Mouse (Mus musculus) neural tube, embryonic 15.5 days (tissue): ENCODE data around the gene Tango2. TPM values are rescaled to one million over a fixed set of nuclear protein-coding genes. Genes with fewer than 3 reads are reported as not detected.

ENCODE experiments used
- ATAC-seq: fragments of 200-750 bp; cut with Nextera tagmentation; 2 replicates; pipeline ENCODE4 v1.8.0; 2017; ENCODE audit warnings: mild to moderate bottlenecking, moderate TSS enrichment, moderate library complexity; ENCODE audit not compliant: low FRiP score
- H3K27ac ChIP-seq: fragments of 300-500 bp; sonication (generic); replicated peaks from 2 replicates; pipeline ENCODE4 v1.5.1; 2015; ENCODE audit warnings: mild to moderate bottlenecking, inconsistent platforms
- H3K27me3 ChIP-seq: fragments of 300-500 bp; sonication (generic); replicated peaks from 2 replicates; pipeline ENCODE4 v1.6.1; 2015; ENCODE audit warnings: inconsistent platforms
- H3K36me3 ChIP-seq: fragments of 300-500 bp; sonication (generic); 2 replicates; pipeline ENCODE4 v1.6.1; 2015; ENCODE audit warnings: inconsistent platforms
- H3K4me1 ChIP-seq: fragments of 300-500 bp; sonication (generic); 2 replicates; pipeline ENCODE4 v1.6.1; 2015; ENCODE audit warnings: inconsistent platforms
- H3K4me2 ChIP-seq: fragments of 300-500 bp; sonication (generic); 2 replicates; pipeline ENCODE4 v1.6.1; 2015; ENCODE audit warnings: inconsistent platforms, mild to moderate bottlenecking, moderate library complexity
- H3K4me3 ChIP-seq: fragments of 300-500 bp; sonication (generic); replicated peaks from 2 replicates; pipeline ENCODE4 v1.5.1; 2015; ENCODE audit warnings: mild to moderate bottlenecking, inconsistent platforms
- H3K9ac ChIP-seq: fragments of 300-500 bp; sonication (generic); replicated peaks from 2 replicates; pipeline ENCODE4 v1.6.1; 2015; ENCODE audit warnings: mild to moderate bottlenecking, inconsistent platforms
- H3K9me3 ChIP-seq: fragments of 300-500 bp; sonication (generic); replicated peaks from 2 replicates; pipeline ENCODE4 v1.6.1; 2016; ENCODE audit warnings: inconsistent platforms
- WGBS: fragments of 180-500 bp; shearing (Covaris S2); methylation state at CpG from one replicate; pipeline ENCODE4 v1.1.7; 2015; ENCODE audit warnings: mixed read lengths; 5-methylcytosine and 5-hydroxymethylcytosine counted together
- polyA plus RNA-seq: library from polyadenylated mRNA; unstranded; fragments of >200 nt; fragmentation: Nextera tagmentation; extraction: Ambion mirVana; gene quantifications from 2 replicates; pipeline ENCODE4 v1.2.1, GENCODE M21; 2015

The Tango2 gene
- polyA plus RNA-seq, 1 experiment from 2014 or later: 115 TPM

DNA sequence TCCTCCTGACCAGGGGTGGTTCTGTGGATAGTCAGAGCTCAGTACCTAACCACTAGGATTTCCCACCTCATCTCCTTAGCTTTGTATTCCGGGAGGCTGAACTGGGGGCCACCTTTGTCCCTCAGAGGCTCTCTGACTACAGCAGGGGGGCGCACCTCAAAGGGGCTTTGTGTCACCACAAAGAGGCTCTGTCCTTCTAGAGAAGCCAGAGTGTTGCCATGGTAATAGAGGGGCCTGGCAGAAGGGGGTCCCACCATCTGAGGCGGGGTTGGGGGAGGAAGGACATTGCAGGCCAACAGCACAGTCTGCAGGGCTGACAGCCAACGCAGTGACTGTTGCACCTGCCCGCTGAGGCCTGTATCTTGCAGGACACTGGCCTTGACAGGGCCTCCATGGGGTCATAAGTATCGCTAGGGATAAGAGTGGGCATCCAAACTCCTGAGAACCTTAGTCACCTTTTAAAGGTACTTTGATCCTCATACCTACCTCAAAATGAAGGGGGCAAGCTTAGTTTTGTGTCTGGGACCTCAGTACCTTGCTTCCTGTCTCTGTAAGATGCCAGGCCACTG lies 32.7 kb upstream of the Tango2 start:
- peaks cover 58% of the 10 kb centered on the region for H3K4me1 ChIP-seq
- ATAC-seq: peak; percentile 67
- no peak overlapping the region for H3K4me3 ChIP-seq
- no peaks in the 10 kb centered on the region for H3K27me3 ChIP-seq
- 16% methylated on average over 6 of the region's 6 CpGs for WGBS
- H3K9me3 ChIP-seq: no peaks in the 10 kb centered on the region
- H3K36me3 ChIP-seq: no peaks in the 10 kb centered on the region
- H3K9ac ChIP-seq: no peak overlapping the region
- H3K27ac ChIP-seq: peak overlapping the region; percentile 76
- no peak overlapping the region for H3K4me2 ChIP-seq

DNA sequence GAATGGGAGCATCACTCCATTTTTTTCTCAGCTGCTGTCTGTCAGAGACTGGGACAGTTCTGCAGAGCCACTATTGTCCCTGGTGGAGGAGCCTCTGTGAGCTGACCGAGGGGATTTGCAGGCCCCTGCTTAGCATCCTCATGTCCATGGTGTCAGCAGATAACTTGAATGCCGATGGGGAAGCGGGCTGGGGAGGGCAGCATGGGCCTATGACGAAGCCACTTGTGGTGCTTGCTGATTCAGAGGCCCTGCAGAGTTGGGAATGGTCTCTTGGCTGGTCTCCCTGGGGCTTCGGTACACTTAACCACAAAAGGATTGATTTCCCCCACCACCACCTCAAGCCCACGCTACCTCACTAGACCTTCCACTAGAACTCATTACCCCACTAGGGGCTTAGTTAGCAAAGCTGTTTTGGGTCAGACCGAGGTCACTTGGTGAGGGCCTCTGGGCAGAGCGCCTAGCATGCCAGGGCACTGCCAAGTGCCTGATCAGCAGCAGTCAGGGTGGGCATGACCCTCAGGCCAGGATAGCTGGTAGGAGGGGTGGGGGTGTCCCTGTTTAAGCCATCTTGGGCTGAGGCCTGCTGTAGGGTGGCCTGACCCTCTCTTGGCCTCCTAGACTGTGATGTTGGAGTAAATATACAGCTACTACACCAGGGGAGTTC lies 31.6 kb upstream of the Tango2 start:
- 55% methylated on average over 8 of the region's 8 CpGs for WGBS
- peaks cover 57% of the 10 kb centered on the region for H3K4me1 ChIP-seq
- H3K27me3 ChIP-seq: no peaks in the 10 kb centered on the region
- H3K9ac ChIP-seq: no peak overlapping the region
- no peaks in the 10 kb centered on the region for H3K36me3 ChIP-seq
- H3K4me3 ChIP-seq: no peak overlapping the region
- H3K9me3 ChIP-seq: no peaks in the 10 kb centered on the region
- H3K27ac ChIP-seq: peak overlapping the region; percentile 76
- peak; percentile 29; the same call in 1 of the 2 replicates for ATAC-seq
- no peak overlapping the region for H3K4me2 ChIP-seq

DNA sequence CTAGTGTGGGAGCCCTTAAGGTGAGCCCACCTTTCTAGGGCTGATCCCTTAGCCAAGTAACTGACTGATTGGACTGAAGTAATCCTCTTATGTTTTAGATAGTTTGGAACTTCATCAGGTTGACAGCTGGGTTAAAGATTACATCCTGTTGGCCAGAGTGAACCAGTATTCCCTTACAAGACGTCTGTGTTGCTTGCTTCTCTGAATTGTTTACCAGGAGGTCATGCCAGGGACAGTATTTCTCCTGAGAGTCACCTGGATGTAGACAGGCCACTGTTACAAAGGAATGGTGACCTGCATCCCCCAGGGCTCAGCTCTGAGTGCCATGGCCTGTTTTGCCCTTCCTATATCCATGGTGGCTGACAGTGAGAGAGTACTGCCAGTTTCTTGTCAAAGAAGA lies 30.6 kb upstream of the Tango2 start:
- Histone ChIP-seq H3K27ac (no peak overlapping the region), H3K9ac (no peak overlapping the region), H3K4me3 (no peak overlapping the region), H3K27me3 (no peaks in the 10 kb centered on the region), H3K4me2 (no peak overlapping the region), H3K9me3 (no peaks in the 10 kb centered on the region), H3K4me1 (peaks cover 48% of the 10 kb centered on the region), H3K36me3 (no peaks in the 10 kb centered on the region)
- WGBS: 41% methylated on average over 1 of the region's 1 CpGs
- ATAC-seq: no peak

DNA sequence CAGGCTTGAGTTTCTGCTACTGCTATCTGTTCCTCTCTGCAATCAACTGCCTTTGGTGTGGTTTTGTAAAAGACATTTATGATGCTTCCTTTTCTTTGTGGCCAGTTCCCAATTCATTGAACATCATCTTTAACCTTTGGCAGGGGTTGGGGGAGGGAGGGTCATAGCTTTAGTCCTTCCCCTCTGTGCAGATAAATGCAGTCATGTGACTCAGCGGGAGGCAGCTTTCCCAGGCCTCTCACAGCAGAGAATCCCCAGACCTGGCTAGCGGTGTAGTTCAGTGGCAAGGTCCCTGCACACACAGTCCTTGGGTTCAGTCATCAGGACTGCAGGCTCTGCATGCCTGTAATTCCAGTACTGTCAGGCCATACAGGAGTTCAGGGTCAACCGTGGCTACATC lies 29.3 kb upstream of the Tango2 start:
- WGBS: 10% methylated on average over 3 of the region's 3 CpGs
- no peak for ATAC-seq
- H3K4me1 ChIP-seq: peaks cover 37% of the 10 kb centered on the region
- no peaks in the 10 kb centered on the region for H3K9me3 ChIP-seq
- H3K9ac ChIP-seq: no peak overlapping the region
- H3K36me3 ChIP-seq: no peaks in the 10 kb centered on the region
- no peak overlapping the region for H3K4me2 ChIP-seq
- no peak overlapping the region for H3K27ac ChIP-seq
- no peaks in the 10 kb centered on the region for H3K27me3 ChIP-seq
- no peak overlapping the region for H3K4me3 ChIP-seq

DNA sequence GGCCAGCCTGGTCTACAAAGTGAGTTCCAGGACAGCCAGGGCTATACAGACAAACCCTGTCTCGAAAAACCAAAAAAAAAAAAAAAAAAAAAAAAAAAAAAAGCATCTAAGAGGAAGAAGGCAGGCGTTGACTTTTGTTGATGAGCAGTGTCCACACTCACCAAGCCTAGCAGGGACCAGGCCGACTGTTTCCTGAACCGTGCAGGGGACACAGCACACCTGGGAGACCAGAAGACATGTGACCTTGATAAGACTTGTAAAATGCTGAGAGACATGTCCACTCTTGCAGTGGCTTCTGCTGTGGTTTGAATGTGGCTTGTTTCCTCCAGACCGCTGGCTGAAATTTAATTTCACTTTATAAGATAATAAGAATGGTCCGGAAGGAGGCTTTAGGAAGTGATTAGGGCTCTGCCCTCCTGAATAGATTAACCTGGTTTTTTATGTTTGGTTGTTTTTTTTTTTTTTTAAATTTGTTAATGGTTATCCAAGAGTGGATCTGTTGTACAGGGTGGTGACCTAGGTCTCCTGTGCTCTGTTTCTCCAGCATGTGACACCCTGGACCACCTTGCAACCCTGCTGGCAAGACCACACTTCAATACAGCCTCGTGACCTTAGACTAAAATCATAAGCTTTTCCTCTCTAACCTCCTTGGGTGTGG lies 28.5 kb upstream of the Tango2 start:
- no peak overlapping the region for H3K4me3 ChIP-seq
- ATAC-seq: no peak
- no peaks in the 10 kb centered on the region for H3K36me3 ChIP-seq
- peaks cover 29% of the 10 kb centered on the region for H3K4me1 ChIP-seq
- no peaks in the 10 kb centered on the region for H3K9me3 ChIP-seq
- no peak overlapping the region for H3K9ac ChIP-seq
- H3K4me2 ChIP-seq: no peak overlapping the region
- H3K27ac ChIP-seq: no peak overlapping the region
- no peaks in the 10 kb centered on the region for H3K27me3 ChIP-seq
- WGBS: 85% methylated on average over 7 of the region's 7 CpGs

DNA sequence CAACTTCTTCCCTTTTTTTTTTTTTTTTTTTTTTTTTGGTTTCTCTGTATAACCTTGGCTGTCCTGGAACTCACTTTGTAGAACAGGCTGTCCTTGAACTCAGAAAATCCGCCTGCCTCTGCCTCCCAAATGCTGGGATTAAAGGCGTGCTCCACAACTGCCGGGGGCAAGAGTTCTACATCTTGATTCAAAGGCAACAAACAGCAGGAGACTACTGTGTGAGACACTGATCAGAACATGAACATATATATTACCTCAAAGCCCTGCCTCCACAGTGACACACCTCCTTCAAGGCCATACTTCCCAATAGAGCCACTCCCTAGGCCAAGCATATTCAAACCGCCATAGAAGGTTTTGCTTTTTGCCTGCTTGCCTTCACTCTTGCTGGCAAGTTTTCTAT lies 25.7 kb upstream of the Tango2 start:
- ATAC-seq: no peak
- H3K9ac ChIP-seq: no peak overlapping the region
- H3K4me3 ChIP-seq: no peak overlapping the region
- H3K27ac ChIP-seq: no peak overlapping the region
- no peaks in the 10 kb centered on the region; the same call in 1 of the 2 replicates for H3K36me3 ChIP-seq
- peaks cover 5% of the 10 kb centered on the region; the same call in 1 of the 2 replicates for H3K4me1 ChIP-seq
- no peaks in the 10 kb centered on the region for H3K27me3 ChIP-seq
- H3K4me2 ChIP-seq: no peak overlapping the region
- no peaks in the 10 kb centered on the region for H3K9me3 ChIP-seq
- WGBS: 96% methylated on average over 4 of the region's 4 CpGs

DNA sequence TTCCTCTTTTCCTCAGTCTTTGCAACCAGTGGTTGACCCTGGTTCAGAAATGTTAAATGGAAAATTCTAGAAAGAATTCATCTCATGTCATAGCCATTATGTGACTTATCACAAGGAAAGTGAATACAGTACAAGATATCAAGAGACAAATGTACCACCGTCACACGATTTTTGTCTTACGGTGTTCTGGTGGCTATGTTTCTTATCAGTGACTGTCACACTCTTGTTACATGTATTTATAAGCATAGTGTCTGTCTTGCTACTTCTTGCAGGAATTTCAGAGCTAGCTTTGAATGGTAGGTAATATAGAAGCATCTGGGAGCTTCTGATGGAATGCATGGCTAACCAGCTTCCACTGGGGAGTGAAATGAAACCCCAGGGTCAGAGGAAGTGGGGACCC lies 22.3 kb upstream of the Tango2 start:
- H3K27me3 ChIP-seq: no peaks in the 10 kb centered on the region
- no peak for ATAC-seq
- no peak overlapping the region for H3K27ac ChIP-seq
- WGBS: 95% methylated on average over 3 of the region's 3 CpGs
- no peaks in the 10 kb centered on the region for H3K9me3 ChIP-seq
- H3K4me3 ChIP-seq: no peak overlapping the region
- no peaks in the 10 kb centered on the region for H3K4me1 ChIP-seq
- H3K4me2 ChIP-seq: no peak overlapping the region
- H3K9ac ChIP-seq: no peak overlapping the region
- peaks cover 4% of the 10 kb centered on the region; the same call in 1 of the 2 replicates for H3K36me3 ChIP-seq

DNA sequence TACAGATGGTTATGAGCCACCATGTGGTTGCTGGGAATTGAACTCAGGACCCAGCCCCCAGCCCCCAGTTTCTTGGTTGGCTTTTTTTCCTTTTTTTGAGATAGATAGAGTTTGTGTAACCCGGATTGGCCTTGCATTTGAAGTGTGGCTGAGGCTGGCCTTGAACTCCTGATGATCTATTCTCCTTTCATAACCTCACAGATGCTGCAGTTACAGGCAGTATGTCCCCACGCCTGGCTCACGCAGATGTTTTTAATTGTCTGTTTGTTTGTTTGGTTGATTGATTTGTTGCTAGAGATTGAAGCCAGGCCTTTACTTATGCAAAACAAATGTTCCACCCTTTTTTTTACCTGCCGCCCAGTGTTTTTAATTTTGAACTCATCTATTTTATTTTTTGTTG lies 18.9 kb upstream of the Tango2 start:
- H3K27ac ChIP-seq: no peak overlapping the region
- no peak overlapping the region for H3K4me3 ChIP-seq
- H3K9me3 ChIP-seq: no peaks in the 10 kb centered on the region
- H3K4me2 ChIP-seq: no peak overlapping the region
- H3K36me3 ChIP-seq: peaks cover 8% of the 10 kb centered on the region; the same call in 1 of the 2 replicates
- H3K27me3 ChIP-seq: no peaks in the 10 kb centered on the region
- no peak overlapping the region for H3K9ac ChIP-seq
- no peak for ATAC-seq
- 87% methylated on average over 4 of the region's 4 CpGs for WGBS
- H3K4me1 ChIP-seq: no peaks in the 10 kb centered on the region

DNA sequence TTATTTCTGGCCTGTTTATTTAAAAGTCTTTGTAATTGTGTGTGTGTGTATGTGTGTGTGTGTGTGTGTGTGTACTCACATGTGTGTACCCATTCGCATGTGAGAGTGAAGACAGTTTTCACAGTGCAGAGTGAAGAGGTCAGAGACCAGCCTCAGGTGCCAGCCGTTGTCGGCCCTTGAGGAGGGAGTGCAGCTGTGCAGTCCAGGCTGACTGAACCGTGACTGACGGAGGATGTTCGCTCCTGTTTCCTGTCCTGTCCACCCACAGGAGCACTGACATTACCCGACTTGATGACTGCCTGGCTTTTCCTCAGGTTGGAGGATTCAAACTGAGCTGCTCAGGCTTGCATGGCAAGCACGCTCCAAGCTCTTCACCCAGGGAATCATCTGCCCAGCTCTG lies 15.0 kb upstream of the Tango2 start:
- 84% methylated on average over 8 of the region's 8 CpGs for WGBS

DNA sequence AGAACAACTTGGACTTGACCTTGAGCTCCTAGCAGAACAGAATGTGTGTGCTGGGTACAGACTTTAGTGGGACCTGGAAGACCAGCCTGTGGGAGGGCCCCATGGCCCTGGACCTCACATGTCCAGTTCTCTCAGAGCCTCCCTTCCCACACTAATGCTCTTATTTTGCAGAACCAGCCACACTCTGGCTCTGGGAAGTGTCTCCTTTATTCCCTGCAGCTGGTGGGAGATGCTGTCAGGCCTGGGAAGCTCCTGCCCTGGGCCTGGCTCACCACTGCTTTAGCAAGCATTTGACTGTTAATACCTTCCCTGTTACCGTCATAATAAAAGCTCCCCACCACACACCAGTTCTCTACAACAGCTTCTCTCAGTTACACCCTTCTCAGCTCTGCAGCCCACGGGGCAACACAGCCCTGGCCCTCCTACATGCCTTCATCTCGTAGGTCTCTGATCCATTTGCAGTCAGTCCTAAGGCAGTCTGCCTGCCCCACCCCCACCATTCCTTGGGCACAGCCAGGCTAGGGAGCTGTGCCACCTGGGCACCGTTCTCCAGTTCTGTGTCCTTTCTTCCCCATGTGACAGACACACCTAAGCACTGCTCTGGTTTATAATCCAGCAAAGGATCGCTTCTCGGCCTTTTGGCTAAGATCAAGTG lies 12.4 kb upstream of the Tango2 start:
- Histone ChIP-seq H3K4me2 (no peak overlapping the region), H3K9ac (no peak overlapping the region), H3K27me3 (no peaks in the 10 kb centered on the region), H3K4me3 (no peak overlapping the region), H3K36me3 (peaks cover 5% of the 10 kb centered on the region; the same call in 1 of the 2 replicates), H3K4me1 (no peaks in the 10 kb centered on the region), H3K9me3 (no peaks in the 10 kb centered on the region), H3K27ac (no peak overlapping the region)
- no peak for ATAC-seq
- 67% methylated on average over 6 of the region's 6 CpGs for WGBS

More for the DNA sequence above, 15.0 kb upstream of the Tango2 start:
- Histone ChIP-seq H3K27me3 (no peaks in the 10 kb centered on the region), H3K4me1 (no peaks in the 10 kb centered on the region), H3K4me3 (no peak overlapping the region), H3K27ac (no peak overlapping the region), H3K9me3 (no peaks in the 10 kb centered on the region), H3K36me3 (peaks cover 5% of the 10 kb centered on the region; the same call in 1 of the 2 replicates), H3K9ac (no peak overlapping the region), H3K4me2 (no peak overlapping the region)
- ATAC-seq: no peak

DNA sequence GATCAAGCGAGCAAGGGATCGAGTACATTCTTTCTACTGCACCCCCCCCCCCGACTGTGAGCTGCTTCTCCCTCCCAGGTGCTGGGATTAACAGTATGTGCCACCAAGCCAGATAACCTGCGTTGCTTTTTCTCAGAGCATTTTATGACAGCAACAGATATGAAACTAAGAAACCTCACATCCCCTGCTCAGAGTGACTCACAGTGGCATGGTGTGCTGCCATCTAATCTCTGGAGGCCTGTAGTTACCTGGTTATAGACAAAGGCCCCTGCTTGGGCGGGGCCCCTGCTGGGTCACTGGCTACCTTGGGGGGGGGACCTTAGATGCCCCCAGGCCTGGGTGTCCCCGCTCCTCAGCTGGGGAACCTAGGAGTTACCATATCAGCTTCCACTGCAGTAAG lies 10.1 kb upstream of the Tango2 start:
- Histone ChIP-seq H3K9ac (no peak overlapping the region), H3K27ac (no peak overlapping the region), H3K4me2 (no peak overlapping the region), H3K36me3 (peaks cover 3% of the 10 kb centered on the region; the same call in 1 of the 2 replicates), H3K27me3 (no peaks in the 10 kb centered on the region), H3K4me3 (no peak overlapping the region), H3K4me1 (0 out of 2 replicates have a peak, but pooled peaks cover 3% of the 10 kb centered on the region), H3K9me3 (no peaks in the 10 kb centered on the region)
- WGBS: 90% methylated on average over 6 of the region's 6 CpGs
- no peak for ATAC-seq
